Mouse (Mus musculus) fat pad, adult 2 months (tissue): ENCODE results near the gene Bcan.

Experiments
- DNase-seq: peaks from one replicate; pipeline ENCODE4 v3.0.0-alpha.2; 2011; ENCODE audit warnings: low read depth, low spot score; ENCODE audit errors: extremely low read depth

Gene Bcan

GRCm38 (mm10) chr3:87947056-87947810 lies 52.8 kb downstream of the Bcan start:
- DNase-seq, result no peak

GRCm38 (mm10) chr3:87946541-87946860 lies 53.5 kb downstream of the Bcan start:
- DNase-seq, result no peak

DNA sequence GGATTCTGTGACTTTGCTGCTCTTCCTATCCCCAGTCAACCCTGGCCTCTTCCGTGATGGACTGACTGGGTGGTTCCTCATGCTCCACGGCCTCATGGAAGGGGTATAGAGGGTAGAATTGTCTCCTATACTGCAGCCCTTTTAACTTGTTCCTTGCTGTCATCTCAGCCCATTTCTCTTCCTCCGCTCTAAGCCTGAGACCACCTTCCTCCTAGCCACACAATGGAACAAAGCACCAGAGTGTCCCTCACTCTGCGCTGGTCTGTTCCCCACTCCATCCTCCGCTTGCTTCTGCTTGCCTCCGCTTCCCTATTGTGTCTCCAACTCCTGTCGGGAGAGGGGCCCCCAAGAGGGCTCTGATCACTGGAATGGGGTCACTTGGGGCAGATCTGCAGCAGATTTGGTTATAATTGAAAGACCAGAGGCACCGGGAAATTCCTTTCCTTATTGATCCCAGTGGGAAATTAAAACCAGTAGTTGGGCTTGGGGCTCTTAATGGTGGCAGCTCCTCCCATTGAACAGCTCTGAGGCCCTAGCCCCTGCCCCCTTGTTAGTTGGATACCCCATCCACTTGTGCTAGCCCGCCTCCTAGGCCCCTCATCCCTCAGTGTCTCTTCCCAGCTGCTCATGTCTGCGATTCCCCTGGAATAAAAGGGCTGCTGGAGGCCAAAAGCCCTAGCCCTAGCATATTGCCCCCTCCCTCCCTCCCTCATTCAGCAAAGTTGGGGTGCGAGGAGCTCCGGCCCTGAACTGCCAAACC lies 54.1 kb downstream of the Bcan start:
- no peak for DNase-seq

GRCm38 (mm10) chr3:87944838-87945600 lies 55.0 kb downstream of the Bcan start:
- no peak for DNase-seq

DNA sequence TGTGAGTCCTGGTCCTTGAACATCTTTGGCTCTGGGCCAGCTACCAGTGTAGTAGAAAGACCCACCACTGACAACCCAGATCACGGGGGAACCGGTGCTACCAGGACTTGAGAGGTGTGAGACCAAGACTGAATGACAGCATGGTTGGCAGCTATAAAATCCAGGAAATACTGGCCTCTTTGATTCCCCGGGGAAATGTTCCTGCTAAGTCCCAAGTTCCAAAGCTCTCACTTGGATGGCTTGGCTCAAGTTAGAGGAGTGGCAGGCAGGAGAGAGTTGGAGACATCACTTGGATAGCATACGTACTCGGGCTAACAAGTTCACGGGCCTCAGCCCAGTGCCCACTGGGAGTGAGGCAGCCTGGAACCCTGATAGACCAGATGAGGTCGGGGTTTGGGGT lies 56.4 kb downstream of the Bcan start:
- DNase-seq, result no peak

- no peak for DNase-seq
These were observed 57.6 kb downstream of the Bcan start for GRCm38 (mm10) chr3:87942471-87942870.

DNA sequence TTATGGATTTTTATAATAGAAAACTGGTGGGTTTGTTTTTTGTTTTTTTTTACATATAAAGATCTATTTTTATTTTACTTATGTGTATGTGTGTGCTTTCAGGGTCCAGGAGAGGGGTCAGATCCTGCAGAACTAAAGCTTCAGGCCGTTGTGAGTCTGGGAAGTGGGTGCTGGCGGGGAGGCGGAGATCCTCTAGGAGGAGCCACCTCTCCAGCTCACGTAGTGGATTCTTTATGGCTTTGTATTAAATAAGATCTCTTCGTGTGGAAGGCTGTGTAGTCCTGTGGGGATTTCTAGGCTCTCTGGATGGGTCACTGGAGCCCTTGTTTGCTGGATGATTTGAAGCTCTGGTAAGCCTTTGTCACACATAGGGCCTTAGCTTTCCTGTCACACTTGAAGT lies 59.4 kb downstream of the Bcan start:
- no peak for DNase-seq
